Mouse (Mus musculus) heart, postnatal 0 days (tissue): ENCODE results near the gene Vps26c. TPM values are rescaled to one million over a fixed set of nuclear protein-coding genes. Genes with fewer than 3 reads are reported as not detected.

ENCODE experiments used
- ATAC-seq: fragments of 200-750 bp; cut with Nextera tagmentation; 2 replicates; pipeline ENCODE4 v1.8.0; 2017; ENCODE audit warnings: low read depth, moderate number of reproducible peaks, moderate library complexity; ENCODE audit not compliant: insufficient read depth
- DNase-seq: peaks from one replicate; pipeline ENCODE4 v3.0.0-alpha.2; 2016; ENCODE audit warnings: low spot score
- H3K27ac ChIP-seq: fragments of 300-500 bp; sonication (generic); 2 replicates; pipeline ENCODE4 v1.5.1; 2014; ENCODE audit warnings: low read depth, mild to moderate bottlenecking
- H3K27me3 ChIP-seq: fragments of 300-500 bp; sonication (generic); 2 replicates; pipeline ENCODE4 v1.6.1; 2014; ENCODE audit warnings: low read length, mixed read lengths; ENCODE audit not compliant: control insufficient read depth, insufficient read depth
- H3K36me3 ChIP-seq: fragments of 300-500 bp; sonication (generic); replicated peaks from 2 replicates; pipeline ENCODE4 v1.6.1; 2014; ENCODE audit warnings: low read length, mixed read lengths; ENCODE audit not compliant: control insufficient read depth, insufficient read depth
- H3K4me1 ChIP-seq: fragments of 300-500 bp; sonication (generic); 2 replicates; pipeline ENCODE4 v1.6.1; 2014; ENCODE audit warnings: antibody characterized with exemption; ENCODE audit not compliant: control insufficient read depth, insufficient read depth
- H3K4me2 ChIP-seq: fragments of 300-500 bp; sonication (generic); 2 replicates; pipeline ENCODE4 v1.6.1; 2014; ENCODE audit warnings: low read depth, mild to moderate bottlenecking, low read length, moderate library complexity
- H3K4me3 ChIP-seq: fragments of 300-500 bp; sonication (generic); 2 replicates; pipeline ENCODE4 v1.5.1; 2014; ENCODE audit warnings: low read depth, low read length
- H3K9ac ChIP-seq: fragments of 300-500 bp; sonication (generic); replicated peaks from 2 replicates; pipeline ENCODE4 v1.6.1; 2014; ENCODE audit warnings: low read depth, low read length, mixed read lengths
- H3K9me3 ChIP-seq: fragments of 300-500 bp; sonication (generic); replicated peaks from 2 replicates; pipeline ENCODE4 v1.6.1; 2016; ENCODE audit warnings: low read length; ENCODE audit not compliant: control insufficient read depth
- CTCF ChIP-seq: IDR thresholded peaks from 2 replicates; pipeline ENCODE4 v1.5.1; 2016; ENCODE audit warnings: antibody characterized with exemption, control low read depth, low read depth
- EP300 ChIP-seq: IDR thresholded peaks from 2 replicates; pipeline ENCODE4 v1.6.1; 2016; ENCODE audit warnings: antibody characterized with exemption, low read depth
- WGBS: fragments of 180-500 bp; shearing (Covaris S2); extraction: QIAGEN DNeasy Blood & Tissue Kit; methylation state at CpG from one replicate; pipeline ENCODE4 v1.1.7; 2014; 5-methylcytosine and 5-hydroxymethylcytosine counted together
- polyA plus RNA-seq: library from polyadenylated mRNA; unstranded; fragments of >200 nt; fragmentation: Nextera tagmentation; extraction: Ambion mirVana; gene quantifications from 2 replicates; pipeline ENCODE4 v1.2.1, GENCODE M21; 2015
- total RNA-seq: library from RNA; depleted of rRNA; stranded (reverse); fragments of >200 nt; gene quantifications from 2 replicates; pipeline ENCODE4 v1.2.3, GENCODE M21; 2014; ENCODE audit warnings: low replicate concordance; rRNA removed

Vps26c gene
- total RNA-seq: 39.7 and 55.8 TPM in 2 replicates
- polyA plus RNA-seq: 35.6 and 37.2 TPM in 2 replicates

DNA sequence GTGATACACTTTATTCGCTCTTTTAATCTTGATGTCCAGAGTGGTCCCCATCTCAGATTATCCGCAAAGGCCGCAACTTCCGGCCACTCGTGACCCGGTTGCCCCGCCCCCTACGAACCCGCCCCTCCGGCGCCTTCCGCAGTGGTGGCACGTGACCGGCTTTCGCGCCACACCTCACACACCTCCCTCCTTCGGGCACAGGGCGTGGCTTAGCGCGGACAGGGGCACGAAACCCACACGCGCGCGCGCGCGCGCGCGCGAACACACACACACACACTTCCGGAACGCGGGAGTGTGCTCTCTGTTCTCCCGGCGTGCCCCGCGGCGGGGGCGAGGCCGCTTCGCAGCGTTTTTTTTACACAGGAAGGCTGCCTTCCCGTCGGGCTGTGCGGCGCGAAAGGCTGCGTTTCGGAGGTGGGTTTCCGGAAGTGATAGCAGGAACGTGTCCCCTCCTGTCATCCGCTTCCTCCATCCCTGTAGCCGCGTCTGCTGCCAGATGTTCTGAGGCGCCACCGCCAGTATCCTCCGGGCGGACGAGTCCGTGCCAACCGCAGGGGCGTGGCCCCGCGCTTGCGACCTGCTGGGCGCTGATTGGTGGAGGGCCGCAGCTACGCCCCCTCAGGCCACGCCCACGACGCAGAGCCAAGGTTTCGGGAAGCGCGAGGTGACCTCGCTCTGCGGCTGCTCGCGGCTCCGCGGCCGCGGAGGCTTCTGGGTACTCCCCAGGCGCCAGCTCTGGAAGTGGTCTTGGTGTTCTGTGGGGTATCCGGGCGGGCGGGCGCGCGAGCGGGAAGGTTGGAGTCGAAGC lies at the start of gene Vps26c:
Vps26c (minus strand) TSS at position 487 of the 808 bp plus-strand sequence.
- peak; percentile 91 for ATAC-seq
- WGBS: under 1% methylated on average over 92 of the region's 93 CpGs
- peak; percentile 98 for DNase-seq
- Histone ChIP-seq H3K36me3 (no peaks in the 10 kb centered on the region), H3K27me3 (no peaks in the 10 kb centered on the region), H3K4me2 (peak within 1 kb of the TSS; percentile 65), H3K4me3 (peak within 1 kb of the TSS; percentile 83), H3K9me3 (no peaks in the 10 kb centered on the region), H3K9ac (peak within 1 kb of the TSS; percentile 79), H3K4me1 (peaks cover 28% of the 10 kb centered on the region), H3K27ac (peak within 1 kb of the TSS; percentile 97)
- TF ChIP-seq CTCF: peak; percentile 13; the same call in 1 of the 2 replicates
- peak; percentile 96 for TF ChIP-seq EP300

- Histone ChIP-seq H3K4me2 (peak overlapping the region; percentile 21; the same call in 1 of the 2 replicates), H3K27me3 (no peaks in the 10 kb centered on the region), H3K4me1 (peaks cover 69% of the 10 kb centered on the region), H3K27ac (peak overlapping the region; percentile 43), H3K9me3 (no peaks in the 10 kb centered on the region), H3K4me3 (no peak overlapping the region), H3K36me3 (no peaks in the 10 kb centered on the region), H3K9ac (no peak overlapping the region)
- TF ChIP-seq CTCF (no peak), EP300 (no peak)
- DNase-seq (no peak), ATAC-seq (no peak)
- WGBS: 33% methylated on average over 5 of the region's 5 CpGs
Observed at GRCm38 (mm10) chr16:94575757-94576156, 49.1 kb upstream of the Vps26c start.

- H3K4me3 ChIP-seq: no peak overlapping the region
- peaks cover 61% of the 10 kb centered on the region for H3K4me1 ChIP-seq
- no peak for TF ChIP-seq CTCF
- TF ChIP-seq EP300: no peak
- DNase-seq: no peak
- no peak for ATAC-seq
- no peak overlapping the region for H3K9ac ChIP-seq
- H3K36me3 ChIP-seq: no peaks in the 10 kb centered on the region
- H3K27me3 ChIP-seq: no peaks in the 10 kb centered on the region
- H3K27ac ChIP-seq: no peak overlapping the region
- H3K9me3 ChIP-seq: no peaks in the 10 kb centered on the region
- H3K4me2 ChIP-seq: no peak overlapping the region
Observed at GRCm38 (mm10) chr16:94574718-94575094, 48.1 kb upstream of the Vps26c start.

DNA sequence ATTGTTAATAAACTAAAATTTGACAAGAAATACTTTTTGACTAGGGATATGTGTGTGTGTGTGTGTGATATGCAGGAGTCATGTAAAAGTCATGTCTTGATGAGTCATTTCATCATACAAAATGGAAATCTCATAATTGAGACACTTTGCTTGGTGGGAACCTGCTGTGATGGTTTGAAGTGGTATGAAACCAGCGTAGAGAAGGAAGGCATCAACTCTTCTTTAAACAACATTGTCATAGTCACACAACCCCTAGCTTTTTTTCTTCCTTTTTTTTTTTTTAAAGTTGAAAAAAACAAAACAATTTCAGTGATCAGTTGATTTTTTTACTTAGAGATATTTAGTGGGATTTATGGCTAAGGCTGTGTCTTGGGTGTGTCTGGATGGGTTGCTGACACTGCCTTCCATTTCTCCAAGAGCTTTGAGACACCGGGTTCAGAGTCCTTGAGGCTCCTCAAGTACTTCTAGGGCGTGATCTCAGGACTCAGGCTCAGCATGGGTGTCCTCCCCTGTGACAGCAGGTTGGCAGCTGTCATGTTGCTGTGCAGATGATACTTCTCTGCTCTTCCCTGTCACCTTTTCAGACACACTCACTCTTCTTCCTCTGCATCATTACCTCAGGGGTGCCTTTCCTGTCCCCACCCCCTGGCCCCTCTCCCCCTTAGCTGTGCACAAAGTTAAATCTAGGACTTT lies 47.5 kb upstream of the Vps26c start:
- H3K4me1 ChIP-seq: peaks cover 60% of the 10 kb centered on the region
- H3K9ac ChIP-seq: no peak overlapping the region
- H3K4me2 ChIP-seq: no peak overlapping the region
- H3K9me3 ChIP-seq: no peaks in the 10 kb centered on the region
- H3K27ac ChIP-seq: no peak overlapping the region
- H3K27me3 ChIP-seq: no peaks in the 10 kb centered on the region
- DNase-seq (no peak), ATAC-seq (no peak)
- H3K36me3 ChIP-seq: no peaks in the 10 kb centered on the region
- WGBS: 60% methylated on average over 3 of the region's 3 CpGs
- H3K4me3 ChIP-seq: no peak overlapping the region
- TF ChIP-seq EP300 (no peak), CTCF (no peak)

DNA sequence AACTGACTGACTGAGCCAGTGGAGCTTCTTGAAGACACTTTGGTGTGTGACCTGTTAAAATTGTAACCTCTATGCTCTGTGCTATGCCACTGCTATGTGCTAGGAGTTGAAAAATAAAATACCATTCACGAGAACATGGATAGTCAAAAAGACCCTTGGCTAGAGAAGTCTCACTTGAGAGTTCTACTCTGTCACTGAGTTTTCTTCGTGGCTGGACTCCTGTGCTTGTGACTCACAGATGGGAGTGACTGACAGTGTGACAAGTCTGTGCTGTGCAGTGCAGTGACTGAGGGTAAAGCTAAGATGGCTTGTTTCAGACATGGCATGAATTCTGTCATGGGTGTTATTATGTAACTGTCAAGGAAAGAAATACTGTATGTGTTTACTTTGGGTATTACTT lies 45.8 kb upstream of the Vps26c start:
- TF ChIP-seq EP300 (no peak), CTCF (no peak)
- 6% methylated on average over 2 of the region's 2 CpGs for WGBS
- Histone ChIP-seq H3K27ac (peak overlapping the region; percentile 61), H3K27me3 (no peaks in the 10 kb centered on the region), H3K4me3 (peak overlapping the region; percentile 26; the same call in 1 of the 2 replicates), H3K9me3 (no peaks in the 10 kb centered on the region), H3K4me2 (peak overlapping the region; percentile 50), H3K36me3 (no peaks in the 10 kb centered on the region), H3K4me1 (peaks cover 51% of the 10 kb centered on the region), H3K9ac (0 out of 2 replicates have a peak overlapping the region, but pooled peaks have one; percentile 27)
- ATAC-seq (no peak), DNase-seq (no peak)
